Mouse (Mus musculus) embryonic facial prominence, embryonic 11.5 days (tissue): ENCODE measurements around the gene Prl2c2. TPM values are rescaled to one million over a fixed set of nuclear protein-coding genes. Genes with fewer than 3 reads are reported as not detected.
"Not testable (repeated sequence)": the region's sequence is repeated elsewhere in the genome, so short reads cannot be mapped to it uniquely, and the experiment has no call there.

Experiments used
- ATAC-seq: fragments of 200-750 bp; cut with Nextera tagmentation; replicated peaks from 2 replicates; pipeline ENCODE4 v1.8.0; 2017; ENCODE audit warnings: low read depth; ENCODE audit not compliant: insufficient number of reproducible peaks, low FRiP score, low TSS enrichment
- DNase-seq: peaks from one replicate; pipeline ENCODE4 v3.0.0-alpha.2; 2015; ENCODE audit warnings: low spot score
- H3K27ac ChIP-seq: fragments of 300-500 bp; sonication (generic); replicated peaks from 2 replicates; pipeline ENCODE4 v1.5.1; 2014; ENCODE audit warnings: mild to moderate bottlenecking, low read depth, low read length, control low read depth
- H3K27me3 ChIP-seq: fragments of 300-500 bp; sonication (generic); 2 replicates; pipeline ENCODE4 v1.6.1; 2014; ENCODE audit warnings: mild to moderate bottlenecking, low read length, moderate library complexity, mixed read lengths; ENCODE audit not compliant: control insufficient read depth, insufficient read depth
- H3K36me3 ChIP-seq: fragments of 300-500 bp; sonication (generic); replicated peaks from 2 replicates; pipeline ENCODE4 v1.6.1; 2014; ENCODE audit warnings: low read depth, mild to moderate bottlenecking, low read length, moderate library complexity, mixed read lengths; ENCODE audit not compliant: control insufficient read depth, insufficient read depth
- H3K4me1 ChIP-seq: fragments of 300-500 bp; sonication (generic); 2 replicates; pipeline ENCODE4 v1.6.1; 2014; ENCODE audit warnings: low read length, mixed read lengths; ENCODE audit not compliant: control insufficient read depth, insufficient read depth
- H3K4me2 ChIP-seq: fragments of 300-500 bp; sonication (generic); 2 replicates; pipeline ENCODE4 v1.6.1; 2014; ENCODE audit warnings: low read depth, mild to moderate bottlenecking, control low read depth, low read length, moderate library complexity
- H3K4me3 ChIP-seq: fragments of 300-500 bp; sonication (generic); 2 replicates; pipeline ENCODE4 v1.5.1; 2014; ENCODE audit warnings: low read depth, low read length, control low read depth
- H3K9ac ChIP-seq: fragments of 300-500 bp; sonication (generic); replicated peaks from 2 replicates; pipeline ENCODE4 v1.6.1; 2014; ENCODE audit warnings: mild to moderate bottlenecking, control low read depth, low read length
- H3K9me3 ChIP-seq: fragments of 300-500 bp; sonication (generic); replicated peaks from 2 replicates; pipeline ENCODE4 v1.6.1; 2016; ENCODE audit warnings: mild to moderate bottlenecking, low read length, inconsistent platforms, mixed read lengths; ENCODE audit not compliant: control insufficient read depth
- WGBS: fragments of 180-500 bp; shearing (Covaris S2); extraction: QIAGEN DNeasy Blood & Tissue Kit; methylation state at CpG from one replicate; pipeline ENCODE4 v1.1.7; 2014; 5-methylcytosine and 5-hydroxymethylcytosine counted together
- polyA plus RNA-seq: library from polyadenylated mRNA; unstranded; fragments of >200 nt; fragmentation: Nextera tagmentation; extraction: Ambion mirVana; gene quantifications from 2 replicates; pipeline ENCODE4 v1.2.1, GENCODE M21; 2014

Prl2c2 gene
- polyA plus RNA-seq: not detected in 2 replicates

GRCm38 (mm10) chr13:13005283-13005682 lies at the start of gene Prl2c2:
Prl2c2 (minus strand) TSS chr13:13005383.
- not testable (repeated sequence) for H3K4me2 ChIP-seq, H3K27ac ChIP-seq, DNase-seq, H3K27me3 ChIP-seq, H3K9ac ChIP-seq, H3K4me1 ChIP-seq, H3K9me3 ChIP-seq, H3K36me3 ChIP-seq, ATAC-seq, H3K4me3 ChIP-seq
- 63% methylated on average over 2 of the region's 2 CpGs for WGBS

- H3K36me3 ChIP-seq, H3K4me3 ChIP-seq, H3K4me2 ChIP-seq, ATAC-seq, H3K9me3 ChIP-seq, H3K4me1 ChIP-seq, H3K9ac ChIP-seq, H3K27ac ChIP-seq, H3K27me3 ChIP-seq, DNase-seq: not testable (repeated sequence)
- 62% methylated on average over 3 of the region's 3 CpGs for WGBS
Observed at GRCm38 (mm10) chr13:13025872-13026271, 20.7 kb upstream of the Prl2c2 start.

- not testable (repeated sequence) for H3K27me3 ChIP-seq, H3K36me3 ChIP-seq, H3K4me3 ChIP-seq, H3K4me1 ChIP-seq, DNase-seq, H3K9me3 ChIP-seq, H3K4me2 ChIP-seq, H3K27ac ChIP-seq, H3K9ac ChIP-seq, ATAC-seq
- WGBS: 90% methylated on average over 2 of the region's 2 CpGs
Observed at GRCm38 (mm10) chr13:13013993-13014549, 8.9 kb upstream of the Prl2c2 start.

Other genes starting within 250 kb of the Prl2c2 start
- gene Prl2c3, start 205.3 kb downstream of the Prl2c2 start, polyA plus RNA-seq: 0.88 TPM in 1 of 2 replicates, not detected in the other
- gene Prl2c5, start 177.3 kb upstream of the Prl2c2 start, polyA plus RNA-seq: not detected in 2 replicates